Mouse (Mus musculus) gastrocnemius, adult 18-20 months (tissue): Measurements from ENCODE around the gene Cybc1. TPM values are rescaled to one million over a fixed set of nuclear protein-coding genes. Genes with fewer than 3 reads are reported as not detected.

Experiments
- DNase-seq: peaks from one replicate; pipeline ENCODE4 v3.0.0; 2021; ENCODE audit warnings: low spot score
- total RNA-seq, 2 experiments: library from RNA; stranded (reverse); gene quantifications; 2 replicates each; pipeline ENCODE4 v1.2.3; 2021

Gene Cybc1
- total RNA-seq, 2 experiments from 2014 or later = 2.6 to 2.9 TPM

DNA sequence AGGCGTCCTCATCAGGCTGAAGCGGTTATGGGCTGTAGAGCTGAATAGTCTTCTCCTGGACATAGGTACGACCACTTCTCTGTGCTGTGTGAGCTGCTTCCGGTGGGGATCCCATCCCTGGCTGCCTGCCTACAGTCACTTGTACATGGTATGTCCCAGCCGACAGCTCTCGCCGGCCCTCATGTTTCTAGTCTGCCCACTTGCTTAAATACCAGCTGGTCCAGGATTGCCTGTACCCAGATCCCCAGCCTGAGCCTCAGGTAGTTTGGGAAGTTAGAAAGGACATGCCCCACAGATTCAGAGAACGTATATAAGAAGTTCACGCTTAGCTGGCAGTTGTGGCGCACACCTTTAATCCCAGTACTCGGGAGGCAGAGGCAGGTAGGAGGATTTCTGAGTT, 9.3 kb downstream of the Cybc1 start:
- no peak for DNase-seq

DNA sequence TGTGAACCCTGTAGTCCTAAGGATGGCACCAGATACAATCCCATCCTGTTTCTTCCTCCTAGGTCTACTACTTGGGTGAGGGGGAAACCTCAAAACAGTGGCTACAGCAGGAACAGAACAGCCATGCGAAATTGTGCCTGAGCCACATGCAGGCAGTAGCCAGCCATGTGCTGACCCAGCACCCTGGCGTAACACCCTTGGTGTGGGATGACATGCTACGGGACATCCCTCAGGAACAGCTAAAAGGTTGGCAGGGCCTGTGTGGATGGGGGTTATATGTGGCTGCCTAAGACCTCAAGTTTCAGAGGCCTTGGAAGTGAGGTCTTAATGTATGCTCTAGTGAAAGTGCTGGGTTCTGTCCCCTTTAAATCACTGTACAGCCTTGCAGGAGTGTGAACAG, 12.3 kb downstream of the Cybc1 start:
- DNase-seq = peak; percentile 40

DNA sequence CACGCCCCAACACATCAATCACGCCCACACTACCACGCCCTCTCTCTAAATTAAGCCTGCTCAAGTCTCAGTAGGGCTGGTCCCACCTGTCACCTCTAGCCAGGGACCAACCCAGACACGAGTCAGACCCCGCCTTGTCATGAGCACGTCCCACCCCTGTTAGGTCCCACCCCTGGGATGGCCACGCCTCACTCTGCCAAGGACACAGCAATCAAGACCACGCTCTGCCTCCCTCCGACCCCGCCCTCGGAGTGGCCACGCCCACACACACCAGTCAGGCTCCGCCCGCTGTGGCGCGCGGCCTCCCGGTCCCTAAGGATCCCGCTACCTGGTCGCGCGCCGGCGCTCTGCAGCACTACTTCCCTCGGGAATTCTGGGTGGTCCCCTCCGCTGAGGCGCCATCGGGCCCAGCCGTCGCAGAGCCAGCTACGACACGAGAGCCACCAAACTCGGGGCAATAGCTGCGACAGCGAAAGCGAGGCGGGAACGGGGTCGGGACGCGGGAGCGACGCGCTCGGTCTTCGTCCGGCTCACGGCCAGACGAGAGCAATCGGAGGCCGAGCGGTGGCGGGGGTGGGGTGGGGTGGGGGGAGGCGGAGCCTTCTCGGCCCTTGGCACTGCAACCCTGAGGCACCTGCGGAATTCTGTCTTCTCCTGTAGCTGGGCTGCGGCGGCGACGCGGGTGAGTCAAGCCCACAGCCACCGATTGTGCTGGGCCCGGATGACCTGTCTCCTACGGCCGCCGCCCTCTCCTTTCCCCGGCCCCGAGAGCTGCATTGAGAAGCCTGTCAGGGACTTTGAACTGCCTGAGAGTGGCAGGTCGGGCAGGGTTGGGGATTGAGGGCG, 24.7 kb downstream of the Cybc1 start, which contains the start of the genes Hexdc and Ogfod3:
Gene Hexdc (plus strand): TSS at position 273 of the 846 bp plus-strand sequence.
Gene Ogfod3 (minus strand): TSS at position 551 of the 846 bp plus-strand sequence.
- DNase-seq = peak; percentile 95

DNA sequence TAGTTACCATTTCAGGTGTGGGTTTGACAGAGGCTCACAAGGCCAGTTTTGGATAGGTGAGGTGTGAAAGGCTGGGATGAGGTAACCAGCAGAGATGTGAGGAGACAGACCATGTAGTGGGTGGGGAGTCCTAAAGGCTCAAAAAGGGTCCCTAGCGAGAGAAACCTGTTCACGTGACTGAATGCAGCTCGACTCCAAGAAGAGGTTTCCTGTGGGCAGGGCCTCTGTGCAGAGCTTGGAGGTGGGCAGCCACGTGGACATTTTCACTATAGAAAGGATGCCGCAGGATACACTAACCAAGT, 25.3 kb downstream of the Cybc1 start:
- DNase-seq = no peak

DNA sequence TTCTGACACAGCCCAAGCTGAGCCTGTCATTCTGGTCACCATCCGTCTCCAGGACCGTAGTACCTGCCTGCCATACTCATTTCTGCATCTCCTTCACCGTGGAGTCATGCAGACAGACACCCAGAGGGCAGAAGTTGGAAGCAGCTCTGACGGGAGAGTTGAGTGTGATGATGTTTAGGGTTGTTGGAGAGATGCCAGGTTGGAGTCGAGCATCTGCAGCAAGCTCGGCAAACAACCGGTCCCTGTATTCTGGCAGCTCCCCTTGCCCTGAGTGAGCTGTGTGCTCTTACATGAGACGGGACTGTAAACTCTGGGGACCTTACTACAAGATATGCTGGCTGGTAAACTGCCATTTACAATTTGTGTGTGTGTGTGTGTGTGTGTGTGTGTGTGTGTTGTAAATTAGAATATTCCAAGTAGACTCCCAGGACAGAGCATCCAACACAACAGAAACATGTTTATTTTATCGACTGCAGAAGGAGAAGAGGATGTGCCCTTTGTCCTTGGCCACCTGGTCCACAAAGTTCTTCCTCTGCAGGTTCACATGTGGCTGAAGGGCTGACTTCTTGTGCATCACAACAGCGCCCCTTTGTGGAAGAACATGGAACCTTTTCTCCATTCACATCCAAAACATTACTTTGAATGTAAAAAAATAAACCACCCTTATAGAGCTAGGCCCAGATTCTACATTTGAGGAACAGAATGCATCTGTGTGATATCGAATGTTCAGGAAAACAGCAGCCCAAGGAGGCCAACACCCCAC, 27.5 kb downstream of the Cybc1 start:
- peak; percentile 59 for DNase-seq

DNA sequence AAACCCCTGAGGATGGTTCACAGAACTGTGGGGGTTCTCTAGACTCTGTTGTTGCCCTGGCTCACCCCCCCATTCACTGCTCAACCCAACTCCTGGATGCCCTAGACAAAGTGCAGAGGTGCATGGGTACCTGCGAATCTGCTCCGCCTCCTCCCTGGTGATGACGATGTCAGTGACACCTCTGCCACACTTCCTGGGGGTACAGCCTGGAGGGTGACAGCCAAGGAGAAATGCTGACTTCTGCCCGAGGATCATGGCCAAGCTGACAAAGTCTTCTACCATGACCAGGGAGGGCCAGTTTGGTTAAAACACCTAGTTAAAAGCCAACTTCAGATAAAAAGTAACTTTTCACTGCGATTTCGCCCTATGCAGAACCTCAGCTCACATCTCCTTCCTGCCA, 28.3 kb downstream of the Cybc1 start:
- no peak for DNase-seq

DNA sequence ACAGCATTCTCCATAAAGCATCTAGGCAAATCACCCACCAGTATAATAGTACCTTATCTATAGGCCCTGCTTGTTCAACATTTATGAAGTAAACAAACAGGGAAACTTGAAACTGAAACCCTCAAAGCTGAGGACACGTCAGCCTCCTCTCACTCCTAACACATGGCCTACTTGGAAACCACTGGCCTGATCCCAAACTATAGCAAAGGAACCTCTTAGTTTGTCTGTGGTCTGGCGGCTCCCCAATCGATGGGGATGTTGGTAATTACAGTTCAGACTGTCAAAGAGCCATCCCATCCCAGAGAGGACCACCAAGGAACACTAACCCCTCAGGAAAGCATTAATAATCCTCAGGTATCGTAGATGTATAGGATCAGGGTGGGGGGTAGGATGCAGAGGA, 29.3 kb downstream of the Cybc1 start:
- no peak for DNase-seq

DNA sequence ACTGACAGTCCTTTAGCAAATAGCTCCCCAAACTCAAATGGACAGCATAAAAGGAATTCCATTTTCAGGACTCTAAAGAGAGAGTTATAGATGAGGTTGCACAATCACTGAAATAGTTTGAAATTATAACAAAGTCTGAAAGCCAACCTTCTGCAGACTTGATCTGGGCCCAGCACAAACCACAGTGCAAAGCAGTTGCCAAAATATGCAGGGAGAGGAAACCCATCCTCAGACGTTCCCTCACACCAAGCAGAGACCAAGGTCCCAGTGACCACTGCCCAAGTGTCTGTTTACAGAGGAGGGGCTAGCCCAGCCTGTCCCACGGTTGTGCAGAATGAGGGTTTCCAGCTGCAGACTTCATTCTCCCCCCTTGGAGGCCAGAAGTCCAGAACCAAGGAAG, 30.5 kb downstream of the Cybc1 start:
- no peak for DNase-seq

DNA sequence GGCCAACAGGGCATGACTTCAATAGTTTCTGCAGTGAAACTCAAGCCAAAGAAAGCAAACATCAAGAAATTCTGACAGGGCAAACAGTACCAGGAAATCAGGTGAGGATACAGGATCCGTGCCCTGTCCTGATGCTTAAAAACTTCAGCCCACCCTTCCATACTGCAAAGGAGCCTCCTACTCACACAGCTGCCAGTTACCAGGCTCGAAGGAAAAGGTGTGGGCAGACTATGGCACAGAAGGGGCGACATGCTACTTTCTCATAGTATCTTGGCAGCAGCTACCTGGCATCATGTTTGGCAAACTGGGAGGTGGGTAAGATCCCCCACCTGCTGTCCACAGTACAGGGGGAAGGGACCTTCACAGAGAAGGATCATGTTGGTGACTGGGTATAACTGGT, 35.7 kb downstream of the Cybc1 start:
- no peak for DNase-seq

DNA sequence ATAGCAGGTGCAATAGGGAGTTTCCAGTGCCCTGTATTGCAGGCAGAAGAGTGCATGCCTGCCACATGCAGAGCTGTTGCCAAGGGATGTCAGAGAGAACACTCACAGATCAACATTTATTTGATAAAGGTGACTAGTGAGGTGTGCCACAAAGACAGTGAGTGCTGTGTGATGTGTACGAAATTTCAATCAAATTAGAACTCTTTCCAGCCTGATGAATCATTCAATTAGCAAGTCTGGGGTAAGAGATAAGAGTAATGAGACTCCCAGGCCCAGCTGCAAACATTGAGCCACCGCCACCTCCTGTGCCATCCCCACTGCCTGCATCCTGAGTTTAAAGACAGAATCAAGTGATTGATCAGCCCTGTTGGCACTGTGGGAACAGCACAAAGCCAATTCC, 36.4 kb downstream of the Cybc1 start:
- DNase-seq = no peak

DNA sequence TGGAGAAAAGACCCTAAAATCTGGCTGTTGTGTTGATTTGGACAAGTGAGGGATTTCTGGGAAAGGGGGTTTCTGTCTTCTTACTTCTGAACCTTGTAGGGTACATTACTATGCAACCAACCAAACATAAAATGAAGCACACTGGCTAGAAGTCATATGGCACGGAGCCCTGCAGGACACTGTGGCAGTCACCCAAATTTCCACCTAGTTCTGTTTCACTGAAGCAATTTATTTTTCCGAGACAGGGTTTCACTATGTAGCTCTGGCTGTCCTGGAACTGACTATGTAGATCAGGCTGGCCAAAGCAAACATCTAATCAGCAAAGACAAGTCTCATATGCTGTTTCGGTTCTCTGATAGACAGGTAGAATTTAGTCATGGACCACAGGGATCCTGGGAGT, 39.4 kb downstream of the Cybc1 start:
- peak; percentile 64 for DNase-seq

DNA sequence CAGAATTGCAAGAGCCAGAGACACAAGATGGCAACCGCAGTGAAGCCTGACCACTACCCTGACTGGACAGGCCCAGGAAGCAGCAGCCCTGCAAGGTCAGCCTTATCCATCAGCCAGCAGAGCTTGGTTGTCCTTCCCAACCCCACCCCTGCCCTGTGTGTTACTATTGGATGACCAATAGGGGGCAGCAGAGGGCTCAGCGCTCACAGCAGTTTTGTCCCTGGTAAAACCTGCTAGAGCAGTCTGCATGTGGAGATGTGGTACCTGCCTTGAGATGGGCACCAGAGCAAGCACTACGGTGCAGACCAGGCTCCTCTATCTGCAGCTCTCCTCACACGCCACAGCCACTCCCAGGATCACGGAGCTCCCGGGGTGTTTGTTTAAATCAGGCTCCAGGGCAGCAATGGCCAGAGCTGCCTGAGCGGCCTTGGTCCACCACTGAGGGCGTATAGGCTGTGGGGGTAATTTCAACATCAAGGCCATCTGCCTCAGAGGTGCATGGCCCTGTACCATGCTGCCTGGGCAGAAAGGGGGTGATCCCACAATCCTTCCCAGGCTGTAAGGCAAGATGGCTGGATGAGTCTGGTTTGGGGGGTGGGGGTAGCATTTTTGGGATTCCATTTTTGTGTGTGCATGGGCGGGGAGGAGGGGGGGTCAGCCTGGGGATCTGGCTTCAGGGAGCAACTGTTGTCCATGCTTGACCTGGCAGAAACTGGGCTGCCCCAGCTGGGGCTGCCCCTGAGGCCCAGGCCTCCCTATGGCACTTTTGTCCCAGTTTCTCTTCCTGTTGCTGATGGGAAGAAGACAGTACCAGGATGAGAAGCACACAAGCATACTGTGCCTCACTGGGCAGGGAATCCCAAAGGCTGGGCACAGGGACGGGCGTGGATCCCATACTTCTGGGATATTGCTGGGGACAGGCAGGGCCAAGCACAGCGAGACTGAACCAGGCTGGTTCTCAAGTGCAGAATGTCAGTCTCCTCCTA, 52.5 kb downstream of the Cybc1 start:
- peak; percentile 57 for DNase-seq

DNA sequence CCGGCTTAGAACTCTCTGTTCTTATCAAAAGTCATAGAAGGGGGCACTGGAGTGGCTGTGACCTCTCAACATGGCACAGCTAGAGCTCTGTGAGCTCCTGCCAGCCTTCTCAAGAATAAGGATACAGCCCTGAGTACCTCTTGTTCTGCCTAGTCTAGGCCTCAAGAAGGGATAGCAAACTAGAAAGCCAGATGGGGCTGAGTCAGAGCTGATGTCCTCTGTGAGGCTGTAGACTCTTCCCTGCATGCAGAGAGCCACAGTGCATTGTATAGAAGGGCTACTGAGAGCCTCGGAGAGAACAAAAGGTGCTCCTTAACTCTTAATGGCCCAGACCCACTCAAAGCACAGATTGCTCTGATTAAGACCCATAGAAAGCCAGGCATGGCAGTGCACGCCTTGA, 54.9 kb downstream of the Cybc1 start:
- no peak for DNase-seq

DNA sequence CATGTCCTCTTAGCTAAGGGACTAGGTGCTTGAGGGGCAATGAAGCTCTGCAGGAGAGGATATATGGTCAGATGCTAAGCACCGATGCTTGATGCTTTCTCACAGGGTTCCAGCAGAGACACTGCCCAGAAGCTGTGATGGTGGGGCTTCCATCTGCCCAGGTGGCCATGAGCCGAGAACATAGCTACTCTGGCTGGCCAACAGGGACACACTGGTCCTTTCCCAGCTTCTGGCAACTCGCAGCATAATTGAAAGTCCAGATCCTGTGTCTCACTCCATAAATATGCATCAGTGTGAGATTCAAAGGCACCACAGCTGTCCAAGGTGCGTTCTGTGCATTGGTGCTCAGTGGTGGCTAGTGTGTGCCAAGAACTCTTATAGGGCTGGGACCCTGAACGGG, 55.9 kb downstream of the Cybc1 start:
- DNase-seq = peak; percentile 58

Other genes with a start within 250 kb of the Cybc1 start
- 10 to 100 TPM; 48.7 to 57.4 TPM for gene Csnk1d, start 238.0 kb downstream of the Cybc1 start, total RNA-seq
- gene Cd7, start 189.9 kb downstream of the Cybc1 start, total RNA-seq = not detected
- gene Sectm1b, start 165.8 kb downstream of the Cybc1 start, total RNA-seq = not detected
- gene Sectm1a, start 148.1 kb downstream of the Cybc1 start, total RNA-seq = under 1 TPM in 1 of 2 experiments, not detected in 1; 0.17 TPM
- gene Tex19.2, start 110.6 kb downstream of the Cybc1 start, total RNA-seq = not detected
- gene Tex19.1, start 83.2 kb downstream of the Cybc1 start, total RNA-seq = not detected
- 1 to 10 TPM in 1 of 2 experiments, under 1 TPM in 1; 0.62 to 1.0 TPM for gene Uts2r, start 69.1 kb downstream of the Cybc1 start, total RNA-seq
- gene Hexdc, start 24.9 kb downstream of the Cybc1 start, total RNA-seq = 1 to 10 TPM; 5.7 to 7.1 TPM
- gene Ogfod3, start 24.6 kb downstream of the Cybc1 start, total RNA-seq = 10 to 100 TPM; 12.3 TPM
- gene Narf, start 7.9 kb upstream of the Cybc1 start, total RNA-seq = 100 to 1,000 TPM in 1 of 2 experiments, 10 to 100 TPM in 1; 75.8 to 117 TPM
- gene Foxk2, start 30.7 kb upstream of the Cybc1 start, total RNA-seq = 10 to 100 TPM; 26.5 to 30.9 TPM
- 10 to 100 TPM; 16.0 to 19.1 TPM for gene Wdr45b, start 125.1 kb upstream of the Cybc1 start, total RNA-seq
- gene Rab40b, start 158.9 kb upstream of the Cybc1 start, total RNA-seq = 10 to 100 TPM; 14.6 to 17.9 TPM
- gene Fn3krp, start 192.1 kb upstream of the Cybc1 start, total RNA-seq = 1 to 10 TPM; 3.5 to 3.8 TPM
- gene Fn3k, start 205.6 kb upstream of the Cybc1 start, total RNA-seq = 10 to 100 TPM; 18.3 to 24.5 TPM
- 10 to 100 TPM; 14.7 to 15.6 TPM for gene Tbcd, start 222.6 kb upstream of the Cybc1 start, total RNA-seq